In genomic region chr5:36935486-36936473, GRCm38 (mm10) we compare ENCODE assay signal across 8 mouse cellular contexts. TPM values are rescaled to one million over a fixed set of nuclear protein-coding genes. Genes with fewer than 3 reads are reported as not detected.
DNase-seq lines count a peak whose midpoint lies in the region; ATAC-seq and TF ChIP-seq lines count a peak whose summit lies in the region.

No protein-coding gene starts in this region.

- peak overlapping the region; percentile 69 for H3K27ac ChIP-seq in heart, embryonic 10.5 days

- TF ChIP-seq CTCF in lung, adult 2 months (IDR thresholded peaks at IDR 0.05; ENCODE audit: insufficient read depth, low read length) = no peak

- peak; percentile 51 for DNase-seq in cerebellum, adult 18-20 months
- no peak for DNase-seq in cerebellum, adult 8-10 months
- DNase-seq in adipocyte (ENCODE audit: low spot score) = peak; percentile 14
- DNase-seq in heart, embryonic 10.5 days (ENCODE audit: low spot score) = no peak
- DNase-seq in mesoderm, embryonic 11.5 days (ENCODE audit: low read depth, low spot score) = peak; percentile 37
- DNase-seq in spleen, postnatal 4 days (ENCODE audit: low spot score in 2 of 2) = no peak
- DNase-seq in lung, adult 2 months = no peak

- WGBS in heart, embryonic 10.5 days = 54% methylated on average over 17 of the region's 17 CpGs
- WGBS in lung, adult 2 months = 63% methylated on average over 17 of the region's 17 CpGs

- no peaks in the 10 kb centered on the region for H3K9me3 ChIP-seq in heart, embryonic 10.5 days

- peaks cover 32% of the 10 kb centered on the region for H3K4me1 ChIP-seq in heart, embryonic 10.5 days
- H3K4me1 ChIP-seq in lung, adult 2 months (ENCODE audit: control insufficient read depth, insufficient read depth, low read length) = no peaks in the 10 kb centered on the region

- TF ChIP-seq POLR2A in lung, adult 2 months (IDR thresholded peaks at IDR 0.05; ENCODE audit: borderline replicate concordance, extremely low read depth, low read depth, low read length) = no peak

- ATAC-seq in megakaryocyte progenitor cell, adult 5-6 weeks (replicated peaks; ENCODE audit: poor library complexity) = no peak

- H3K4me3 ChIP-seq in heart, embryonic 10.5 days = no peak overlapping the region
- no peak overlapping the region for H3K4me3 ChIP-seq in lung, adult 2 months (replicated peaks; ENCODE audit: extremely low read depth, low read depth, low read length)

- no peaks in the 10 kb centered on the region for H3K27me3 ChIP-seq in heart, embryonic 10.5 days (ENCODE audit: insufficient read depth, poor library complexity, severe bottlenecking)

- H3K36me3 ChIP-seq in heart, embryonic 10.5 days = no peaks in the 10 kb centered on the region

RNA-seq across cellular contexts. Expression of gene Wfs1, which starts 53.2 kb away (rescaled TPM):
- polyA plus RNA-seq in heart, embryonic 10.5 days (2016; fragmentation: Nextera tagmentation; extraction: Ambion mirVana) = 17.4 and 30.7 TPM in 2 replicates
- total RNA-seq in megakaryocyte progenitor cell, adult 5-6 weeks (2015) = 1.9 and 2.1 TPM in 2 replicates
- total RNA-seq in megakaryocyte progenitor cell, adult 5-6 weeks (2017) = 0.78 and 2.0 TPM in 2 replicates
- 15.7 and 19.3 TPM in 2 replicates for polyA plus RNA-seq in lung, adult 2 months (2012; rRNA removed)

Comparison
In these comparisons a context has a peak if more than half of its experiments do, and no peak if none do; other contexts are left out.
1. DNase-seq: peak in cerebellum, adult 18-20 months (2 of 2), adipocyte (single experiment) and mesoderm, embryonic 11.5 days (single experiment); none in cerebellum, adult 8-10 months (single experiment), heart, embryonic 10.5 days (single experiment), spleen, postnatal 4 days (0 of 2) and lung, adult 2 months (single experiment).